Mouse (Mus musculus) kidney, adult 18-20 months (tissue): ENCODE results near the gene Pitpnb.

Source experiments
- DNase-seq: peaks from one replicate; pipeline ENCODE4 v3.0.0; 2021

Gene Pitpnb

DNA sequence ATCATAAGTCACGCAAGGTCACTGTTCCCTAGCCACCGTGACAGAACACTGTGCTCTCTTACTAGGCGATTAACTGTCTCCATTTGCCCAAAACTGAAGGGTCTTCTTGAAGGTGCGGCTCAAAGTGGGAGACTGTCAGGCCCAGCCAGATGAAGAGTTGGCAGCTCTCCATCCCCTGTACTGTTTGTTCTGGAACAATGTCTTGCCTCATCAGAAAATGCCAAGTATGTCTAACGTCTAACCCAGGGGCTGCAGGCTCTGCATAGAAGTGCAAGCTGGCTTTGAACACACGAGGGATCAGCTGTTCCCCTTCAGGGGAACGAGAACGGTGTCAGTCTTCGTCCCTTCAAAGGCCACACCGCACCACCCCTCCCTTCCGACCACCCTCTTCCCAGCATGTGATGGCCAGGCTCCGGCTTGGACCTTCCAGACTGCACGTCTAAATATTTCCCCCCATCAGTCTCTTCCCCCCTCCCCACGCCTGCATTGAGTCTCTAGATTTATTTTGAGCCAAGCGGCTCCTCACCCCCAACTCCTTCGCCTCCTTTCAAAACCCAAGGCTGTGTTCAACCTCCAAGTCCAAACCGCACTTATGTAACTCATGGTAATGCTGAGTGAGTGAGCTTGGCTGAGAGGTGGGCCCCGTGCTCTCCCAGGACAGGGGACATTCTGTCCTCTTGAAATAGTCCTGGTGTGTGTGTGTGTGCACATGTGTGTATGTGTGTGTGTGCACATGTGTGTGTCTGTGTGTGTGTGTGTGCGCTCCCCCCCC is 71.5 kb downstream of the Pitpnb start:
- no peak for DNase-seq

DNA sequence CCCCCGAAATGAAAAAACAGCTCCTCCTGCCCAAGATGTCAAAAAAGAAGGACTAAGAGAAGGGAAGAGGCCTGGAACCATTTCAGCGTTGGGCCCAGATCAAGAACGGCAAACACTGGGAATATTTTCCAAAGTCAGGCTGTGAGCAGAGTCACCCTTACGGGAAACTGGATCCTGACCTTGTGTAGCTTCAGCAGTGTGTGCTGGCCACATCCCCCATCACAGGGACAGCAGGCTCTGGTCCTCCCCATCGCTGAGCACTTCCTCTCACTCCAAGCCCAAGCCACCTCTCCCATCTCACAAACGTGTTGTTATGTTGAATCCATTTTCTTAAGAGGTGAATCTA is 72.1 kb downstream of the Pitpnb start:
- no peak for DNase-seq

DNA sequence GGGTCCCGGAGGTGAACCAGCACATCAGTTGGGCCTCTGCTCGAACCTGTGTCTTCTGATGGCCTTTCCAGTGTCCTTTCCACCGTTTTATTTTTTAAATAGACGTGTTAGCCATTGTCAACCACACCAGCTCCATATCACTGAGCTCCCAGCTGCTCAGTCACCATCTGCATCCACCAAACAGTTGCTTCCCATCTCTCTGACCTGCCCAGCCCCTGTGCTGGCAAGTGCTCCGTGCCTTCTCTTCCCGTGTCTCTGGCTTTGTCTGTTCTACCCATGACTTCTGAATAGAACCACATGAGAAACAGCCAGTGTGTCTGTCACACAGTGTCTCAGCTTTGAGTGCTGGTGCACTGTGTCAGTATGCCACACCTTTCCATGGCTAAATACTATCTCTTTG is 74.2 kb downstream of the Pitpnb start:
- no peak for DNase-seq

DNA sequence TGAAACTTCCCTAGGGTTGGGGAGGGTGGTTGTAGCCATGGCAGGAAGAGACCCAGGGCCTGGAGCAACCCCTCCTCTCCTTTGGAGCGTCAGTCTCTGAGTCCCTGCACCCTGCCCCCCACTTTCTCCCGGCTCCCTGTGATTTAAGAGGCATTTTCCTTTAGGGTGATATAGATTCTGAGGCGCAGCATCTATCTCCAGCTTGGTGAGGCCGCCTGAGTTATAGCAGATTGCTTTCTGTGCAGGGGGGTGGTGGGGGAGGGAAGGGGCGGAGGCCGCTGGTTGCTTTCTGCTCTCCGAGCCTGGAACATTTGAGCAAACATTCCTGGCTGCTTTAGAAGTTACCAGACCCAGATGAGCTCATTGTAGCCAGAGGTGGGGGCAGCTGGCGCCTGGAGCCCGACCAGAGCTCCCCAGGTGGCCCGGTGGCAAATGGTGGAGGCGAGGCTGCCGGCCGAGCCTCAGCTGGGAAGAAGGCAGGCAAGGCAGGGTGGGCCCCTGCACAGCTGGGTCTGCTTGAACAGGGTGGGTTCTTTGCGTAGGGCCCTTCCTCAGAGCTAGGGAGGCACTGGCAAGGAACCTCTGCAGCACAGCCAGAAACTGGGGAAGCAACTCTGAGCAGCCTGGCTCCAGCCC is 78.0 kb downstream of the Pitpnb start:
- DNase-seq, result no peak

DNA sequence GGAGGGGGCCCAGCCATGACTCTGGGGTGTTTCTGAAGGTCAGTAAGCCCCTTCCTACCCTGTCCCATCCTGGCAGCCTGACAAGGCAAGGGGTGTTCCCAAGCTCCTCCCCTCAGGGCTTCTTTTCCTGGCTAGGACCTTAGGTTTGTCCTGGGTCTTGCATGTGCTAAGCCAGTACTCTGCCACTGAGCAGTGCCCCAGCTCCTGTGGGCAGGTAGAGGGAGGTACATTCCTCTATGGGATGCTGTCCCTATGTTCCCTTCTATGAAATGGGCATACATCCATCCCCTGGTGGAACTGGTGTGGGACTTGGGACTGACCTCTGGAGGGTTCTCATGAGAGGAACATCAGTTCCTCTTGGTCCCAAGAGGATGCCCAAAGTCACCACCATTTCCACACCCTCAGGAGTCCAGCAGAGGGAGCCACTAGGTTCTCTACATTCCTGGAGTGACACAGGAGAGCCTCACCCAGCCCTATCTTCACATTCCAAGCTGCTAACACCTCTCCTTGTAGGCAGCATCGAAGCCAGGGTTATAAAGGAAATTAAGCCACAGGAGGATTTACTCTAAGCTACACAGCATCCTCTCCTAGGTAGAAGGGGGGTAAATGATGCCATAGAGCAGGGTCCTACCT is 79.0 kb downstream of the Pitpnb start:
- no peak for DNase-seq

DNA sequence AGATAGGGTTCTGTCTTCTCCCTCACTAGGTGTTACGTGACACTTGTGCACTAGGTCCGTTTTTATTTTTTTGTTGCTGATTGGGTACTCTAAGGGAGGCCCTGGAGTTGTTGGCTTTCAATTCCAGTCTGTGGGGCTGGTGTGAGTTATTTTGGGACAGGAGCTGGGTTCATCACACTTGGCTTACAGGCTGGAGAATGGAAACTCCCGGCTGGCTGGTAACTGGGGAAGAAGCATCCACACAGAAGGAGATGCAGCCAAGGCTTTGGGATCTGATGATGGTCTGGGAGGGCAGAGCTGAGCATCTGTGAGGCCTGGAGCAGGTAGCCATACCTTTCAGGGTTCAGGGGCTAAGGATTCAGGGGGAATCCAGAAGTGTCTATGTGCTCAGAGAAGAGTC is 80.1 kb downstream of the Pitpnb start:
- no peak for DNase-seq

DNA sequence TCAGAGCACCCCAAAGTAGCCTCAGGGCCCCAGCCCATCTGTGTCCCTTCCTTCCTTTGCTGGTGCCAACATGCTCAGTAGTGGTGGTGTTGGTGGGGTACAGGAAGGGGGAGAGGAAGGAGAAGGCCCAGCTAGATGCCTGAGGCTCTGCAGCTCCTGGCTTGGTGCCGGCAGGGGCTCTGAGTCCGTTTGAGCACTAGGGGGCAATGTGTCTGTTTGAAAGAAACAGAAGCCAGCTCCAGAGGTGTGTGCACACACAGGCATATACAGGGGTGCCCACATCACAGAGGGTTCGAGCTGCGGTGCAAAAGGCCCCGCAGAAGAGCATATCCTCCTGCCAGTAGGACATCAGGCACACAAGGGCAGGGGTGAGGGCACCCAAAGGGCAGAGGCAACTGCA is 83.6 kb downstream of the Pitpnb start:
- peak; percentile 72 for DNase-seq

DNA sequence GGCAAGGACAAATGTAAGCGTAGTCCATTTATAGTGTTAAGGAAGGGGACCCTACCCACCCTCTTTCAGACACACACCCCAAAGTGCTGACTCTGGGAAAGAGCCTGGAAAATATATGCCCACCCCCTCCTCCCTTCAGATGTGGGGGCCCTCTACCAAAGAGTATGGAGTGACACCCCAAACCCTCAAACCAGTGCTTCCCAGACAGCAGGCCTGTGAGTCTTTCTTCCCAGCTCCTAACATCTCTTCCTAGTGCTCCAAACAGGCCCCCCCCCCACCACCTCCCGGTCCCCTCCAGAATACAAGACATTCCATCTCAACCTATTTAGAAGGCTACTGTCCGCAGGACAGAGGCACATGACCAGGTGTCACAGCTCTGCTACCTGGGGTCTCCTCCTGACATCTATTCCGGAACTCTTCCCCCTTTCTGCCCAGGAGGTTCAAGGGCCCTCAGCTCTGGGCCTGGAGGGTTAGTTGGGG is 84.2 kb downstream of the Pitpnb start:
- DNase-seq, result no peak

DNA sequence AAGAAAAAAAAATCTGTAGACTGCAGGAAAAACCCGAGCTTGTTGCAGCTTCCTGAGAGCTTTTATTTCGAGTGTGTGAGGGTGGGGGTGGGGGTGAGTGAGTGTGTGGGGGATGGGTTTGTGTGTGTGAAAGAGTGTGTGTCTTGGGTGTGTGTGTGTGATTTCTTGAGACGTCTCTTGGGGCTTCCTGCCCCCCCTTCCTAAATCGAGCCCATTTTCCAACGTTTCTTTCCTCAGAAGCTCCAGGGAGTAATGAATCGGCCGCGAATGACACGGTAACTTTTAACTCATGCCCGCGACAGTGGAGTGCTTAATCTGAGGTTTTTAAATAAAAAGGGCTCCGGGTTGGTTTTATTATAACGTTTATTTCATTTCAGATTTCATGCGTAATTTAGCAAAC is 85.0 kb downstream of the Pitpnb start:
- no peak for DNase-seq

DNA sequence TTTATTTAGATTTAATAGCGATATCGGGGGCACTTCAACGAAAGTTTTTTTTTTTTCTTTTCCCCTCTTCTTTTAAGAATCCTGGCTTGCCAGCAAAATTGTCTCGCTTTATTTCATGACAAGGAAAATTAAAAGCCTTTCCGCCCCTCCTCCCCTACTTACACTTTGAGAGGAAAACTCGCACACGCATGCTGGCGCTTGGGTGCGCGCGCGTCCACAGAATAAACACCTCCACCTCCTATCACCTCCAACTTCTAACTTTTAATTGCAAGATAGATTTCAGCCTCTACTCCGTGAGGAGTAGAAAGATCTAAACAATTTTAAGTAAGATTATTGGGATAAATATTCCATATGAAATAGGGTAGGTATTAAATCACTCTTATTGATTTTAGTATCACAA is 85.5 kb downstream of the Pitpnb start:
- DNase-seq, result no peak

DNA sequence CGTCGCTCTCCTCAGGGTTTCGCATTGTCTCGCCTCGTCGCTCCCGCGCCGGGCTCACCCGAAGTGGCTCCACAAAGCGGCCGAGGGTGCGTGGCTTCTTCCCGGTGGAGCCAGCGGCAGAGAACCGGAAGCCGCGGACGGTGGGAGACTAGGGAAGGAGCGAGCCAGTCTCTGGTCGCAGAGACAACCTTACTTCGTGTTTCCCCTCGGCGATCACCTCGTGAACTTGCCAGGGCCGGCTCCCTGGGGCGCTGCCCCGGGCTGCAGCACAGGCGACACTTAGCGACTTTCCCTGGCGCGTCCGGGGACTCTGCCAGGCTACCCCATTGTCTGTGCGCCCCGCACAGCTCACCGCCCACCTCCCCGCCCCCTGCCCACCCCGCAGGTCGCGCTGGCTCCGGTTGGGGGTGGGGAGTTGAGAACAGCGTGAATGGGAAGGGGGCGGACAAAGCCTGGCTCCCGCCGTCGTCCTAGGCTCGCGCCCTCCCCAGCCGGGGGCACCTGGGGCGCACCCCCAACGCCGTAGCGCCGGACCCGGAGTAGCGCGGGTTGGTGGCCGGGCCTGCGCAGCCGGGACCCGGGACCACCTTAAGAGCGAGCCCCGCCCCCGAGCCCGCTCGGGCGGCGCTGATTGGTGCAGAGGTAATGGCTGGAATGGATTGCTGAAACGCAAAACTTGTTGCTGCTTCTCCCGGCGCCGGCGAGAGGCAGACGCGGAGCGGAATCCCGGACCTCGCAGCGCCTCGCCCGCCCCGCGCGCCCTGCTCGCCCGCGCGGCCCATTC is 86.2 kb downstream of the Pitpnb start, which contains the start of gene Mn1:
Gene Mn1 (plus strand): TSS at position 772 of the 784 bp plus-strand sequence.
- peak; percentile 85 for DNase-seq

DNA sequence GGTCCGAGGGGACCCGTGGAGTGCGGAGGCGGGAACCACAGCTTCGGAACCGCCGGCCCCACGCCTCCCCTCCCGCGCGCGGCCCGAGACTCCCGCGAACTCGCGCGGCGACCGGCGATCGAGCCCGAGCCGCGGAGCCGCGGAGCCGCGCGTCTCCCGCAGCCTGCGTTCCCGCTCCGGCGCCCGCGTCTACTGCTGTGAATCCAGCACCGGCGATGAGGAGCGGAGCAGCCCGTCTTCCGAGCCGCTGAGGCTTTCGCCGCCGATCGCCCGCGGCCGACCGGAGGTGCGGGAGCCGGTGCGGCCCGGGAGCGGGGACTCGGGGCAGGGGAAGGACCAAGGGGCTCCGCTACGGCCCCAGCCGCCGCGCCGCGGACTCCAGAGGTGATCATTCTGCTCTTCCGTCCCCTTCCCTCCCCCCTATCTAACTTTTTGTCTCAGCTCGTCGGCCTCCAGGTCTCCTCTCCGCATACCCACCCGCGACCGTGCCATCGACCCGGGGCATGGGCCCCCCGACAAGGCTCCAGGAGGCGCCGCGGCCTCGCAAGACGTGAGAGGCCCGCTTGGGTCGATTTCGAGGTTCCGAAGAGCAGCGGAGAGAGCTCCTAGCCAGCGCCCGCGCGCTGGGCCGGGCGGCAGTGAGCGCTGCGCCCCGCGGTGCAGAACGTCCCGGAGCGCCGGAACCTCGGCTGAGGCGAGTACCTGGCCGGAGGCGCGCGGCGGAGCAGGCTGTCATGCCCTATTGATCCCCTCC is 87.0 kb downstream of the Pitpnb start:
- no peak for DNase-seq

DNA sequence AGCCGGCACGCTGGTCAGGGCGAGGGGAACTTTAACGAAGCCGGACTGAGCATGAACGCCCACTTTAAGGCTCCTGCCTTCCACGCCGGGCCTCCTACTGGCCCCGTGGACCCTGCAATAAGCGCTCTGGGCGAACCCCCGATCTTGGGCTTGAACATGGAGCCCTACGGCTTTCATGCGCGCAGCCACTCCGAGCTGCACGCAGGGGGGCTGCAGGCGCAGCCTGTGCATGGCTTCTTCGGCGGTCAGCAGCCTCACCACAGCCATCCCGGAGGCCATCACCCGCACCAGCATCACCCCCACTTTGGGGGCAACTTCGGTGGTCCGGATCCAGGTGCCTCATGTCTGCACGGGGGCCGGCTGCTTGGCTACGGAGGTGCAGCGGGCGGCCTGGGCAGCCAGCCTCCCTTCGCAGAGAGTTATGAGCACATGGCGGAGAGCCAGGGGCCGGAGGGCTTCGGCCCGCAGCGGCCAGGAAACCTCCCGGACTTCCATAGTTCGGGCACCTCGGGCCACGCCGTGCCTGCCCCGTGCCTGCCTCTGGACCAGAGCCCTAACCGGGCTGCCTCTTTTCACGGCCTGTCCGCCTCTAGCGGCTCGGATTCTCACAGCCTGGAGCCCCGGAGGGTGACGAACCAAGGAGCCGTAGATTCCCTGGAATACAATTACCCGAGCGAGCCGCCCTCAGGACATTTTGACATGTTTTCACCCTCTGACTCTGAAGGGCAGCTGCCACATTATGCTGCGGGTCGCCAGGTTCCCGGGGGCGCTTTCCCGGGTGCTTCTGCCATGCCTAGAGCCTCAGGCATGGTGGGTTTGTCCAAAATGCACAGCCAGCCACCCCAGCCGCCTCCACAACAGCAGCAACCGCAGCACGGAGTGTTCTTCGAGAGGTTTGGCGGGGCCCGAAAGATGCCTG is 87.9 kb downstream of the Pitpnb start:
- DNase-seq, result no peak

DNA sequence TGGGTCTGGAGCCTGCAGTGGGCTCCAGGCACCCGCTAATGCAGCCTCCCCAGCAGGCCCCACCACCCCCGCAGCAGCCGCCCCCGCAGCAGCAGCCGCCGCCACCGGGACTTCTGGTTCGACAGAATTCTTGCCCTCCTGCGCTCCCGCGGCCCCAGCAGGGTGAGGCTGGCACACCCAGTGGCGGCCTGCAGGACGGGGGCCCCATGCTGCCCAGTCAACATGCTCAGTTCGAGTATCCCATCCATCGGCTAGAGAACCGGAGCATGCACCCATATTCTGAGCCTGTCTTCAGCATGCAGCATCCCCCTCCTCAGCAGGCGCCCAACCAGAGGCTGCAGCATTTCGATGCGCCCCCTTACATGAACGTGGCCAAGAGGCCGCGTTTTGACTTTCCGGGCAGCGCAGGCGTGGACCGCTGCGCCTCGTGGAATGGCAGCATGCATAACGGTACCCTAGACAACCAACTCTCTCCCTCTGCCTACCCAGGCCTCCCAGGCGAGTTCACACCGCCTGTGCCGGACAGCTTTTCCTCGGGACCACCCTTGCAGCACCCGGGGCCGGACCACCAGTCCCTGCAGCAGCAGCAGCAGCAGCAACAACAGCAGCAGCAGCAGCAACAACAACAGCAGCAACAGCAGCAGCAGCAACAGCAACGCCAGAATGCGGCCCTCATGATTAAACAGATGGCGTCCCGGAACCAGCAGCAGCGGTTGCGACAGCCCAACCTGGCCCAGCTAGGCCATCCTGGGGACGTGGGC is 88.7 kb downstream of the Pitpnb start:
- DNase-seq, result no peak

DNA sequence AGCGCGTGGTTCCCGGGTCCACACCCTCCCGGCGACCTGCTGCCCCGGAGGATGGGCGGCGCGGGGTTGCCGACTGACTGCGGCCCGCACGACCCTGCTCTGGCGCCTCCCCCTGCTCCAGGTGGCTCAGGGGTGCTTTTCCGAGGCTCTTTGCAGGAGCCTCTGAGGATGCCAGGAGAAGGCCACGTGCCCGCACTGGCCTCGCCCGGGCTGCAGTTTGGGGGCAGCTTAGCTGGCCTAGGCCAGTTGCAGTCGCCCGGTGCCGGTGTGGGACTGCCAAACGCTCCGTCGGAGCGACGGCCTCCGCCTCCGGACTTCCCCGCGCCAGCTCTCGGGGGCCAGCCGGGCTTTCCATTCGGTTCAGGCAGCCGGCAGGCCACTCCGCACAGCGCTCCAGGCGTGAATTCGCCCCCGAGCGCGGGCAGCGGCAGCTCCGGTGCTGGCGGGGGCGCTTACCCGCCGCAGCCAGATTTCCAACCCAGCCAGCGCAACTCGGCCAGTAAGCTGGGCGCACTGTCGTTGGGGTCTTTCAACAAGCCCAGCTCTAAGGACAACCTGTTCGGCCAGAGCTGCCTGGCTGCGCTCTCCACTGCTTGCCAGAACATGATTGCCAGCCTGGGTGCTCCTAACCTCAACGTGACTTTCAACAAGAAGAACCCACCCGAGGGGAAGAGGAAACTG is 89.6 kb downstream of the Pitpnb start:
- no peak for DNase-seq

DNA sequence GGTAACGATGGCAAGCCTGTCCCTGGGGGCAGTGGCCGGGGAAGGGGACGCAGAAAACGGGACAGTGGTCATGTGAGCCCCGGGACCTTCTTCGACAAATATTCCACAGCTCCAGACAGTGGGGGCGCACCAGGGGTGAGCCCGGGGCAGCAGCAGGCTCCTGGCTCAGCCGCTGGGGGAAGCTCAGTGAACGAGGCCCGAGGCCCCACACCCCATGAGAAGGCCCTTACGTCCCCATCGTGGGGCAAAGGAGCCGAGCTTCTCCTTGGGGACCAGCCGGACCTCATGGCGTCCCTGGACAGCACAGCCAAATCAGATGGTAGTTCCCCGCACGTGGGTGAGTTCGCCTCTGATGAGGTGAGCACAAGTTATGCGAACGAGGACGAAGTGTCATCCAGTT is 90.3 kb downstream of the Pitpnb start:
- no peak for DNase-seq

DNA sequence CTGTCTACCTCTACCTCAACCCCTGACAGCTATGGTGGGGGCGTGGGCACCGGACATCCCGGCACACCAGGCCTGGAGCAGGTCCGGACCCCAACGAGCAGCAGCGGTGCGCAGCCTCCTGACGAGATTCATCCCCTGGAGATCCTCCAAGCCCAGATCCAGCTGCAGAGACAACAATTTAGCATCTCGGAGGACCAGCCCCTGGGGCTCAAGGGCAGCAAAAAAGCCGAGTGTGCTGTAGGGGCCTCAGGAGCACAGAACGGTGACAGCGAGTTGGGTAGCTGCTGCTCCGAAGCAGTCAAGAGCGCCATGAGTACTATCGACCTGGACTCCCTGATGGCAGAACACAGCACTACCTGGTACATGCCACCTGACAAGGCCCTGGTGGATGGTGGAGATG is 90.9 kb downstream of the Pitpnb start:
- DNase-seq, result no peak

DNA sequence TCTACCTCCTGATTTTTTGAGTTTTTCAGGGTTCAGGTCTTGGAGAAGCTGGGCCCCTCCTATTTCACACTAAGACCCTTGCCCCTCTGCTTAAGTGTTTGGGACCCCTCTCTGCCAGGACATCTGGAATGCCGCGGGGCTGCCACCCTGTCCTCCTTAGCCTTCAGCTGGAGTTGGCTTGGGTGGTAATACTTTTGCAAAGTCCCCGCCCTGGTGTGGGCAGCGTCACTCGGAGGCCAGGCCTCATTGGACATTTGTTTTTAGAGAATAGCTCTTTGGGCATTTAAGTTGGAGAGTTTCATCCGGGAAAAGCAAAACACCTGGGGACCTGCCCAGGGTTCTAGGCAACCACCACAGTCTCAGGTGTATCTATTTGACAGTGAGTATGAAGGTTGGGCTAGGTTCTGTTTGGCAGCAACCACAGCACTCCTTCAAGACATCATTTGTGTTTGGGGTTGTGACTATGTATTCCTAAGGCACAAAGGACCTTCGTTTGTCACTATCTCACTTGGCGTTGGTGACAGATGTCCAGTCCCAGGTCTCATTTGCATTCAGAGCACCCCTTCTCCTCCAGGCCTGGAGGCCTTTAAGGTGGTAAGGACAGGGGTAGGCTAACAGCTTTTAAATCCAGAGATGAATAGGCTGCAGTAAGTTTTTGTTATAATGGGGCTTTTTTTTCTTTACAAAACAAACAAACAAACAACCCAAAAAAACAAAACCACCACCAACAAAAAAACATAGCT is 91.7 kb downstream of the Pitpnb start:
- no peak for DNase-seq

DNA sequence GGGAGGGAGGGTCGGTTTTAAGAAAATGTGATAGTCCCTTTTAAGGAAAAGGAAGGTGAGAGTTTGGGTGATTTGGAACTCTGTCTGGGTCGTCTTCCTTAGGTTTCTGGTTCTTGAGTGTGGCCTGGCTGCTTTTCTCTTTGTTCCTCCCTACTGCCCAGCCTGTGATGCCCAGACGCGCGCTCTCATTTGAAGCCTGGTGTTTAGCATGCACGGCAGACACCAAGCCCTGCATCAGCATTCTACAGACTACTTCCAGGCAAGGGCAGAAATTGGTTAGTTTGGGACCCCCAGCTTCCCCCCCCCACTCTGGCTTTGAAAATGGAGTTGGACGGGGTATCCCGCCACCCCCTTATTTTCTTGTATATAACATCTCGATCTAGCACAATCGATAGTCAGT is 92.4 kb downstream of the Pitpnb start:
- DNase-seq, result no peak
